Mouse (Mus musculus) megakaryocyte, embryonic 14.5 days (primary cell): ENCODE measurements around the gene Cluh. TPM values are rescaled to one million over a fixed set of nuclear protein-coding genes. Genes with fewer than 3 reads are reported as not detected.

Experiments used
- H3K27me3 ChIP-seq: replicated peaks from 2 replicates; pipeline ENCODE3; 2012; ENCODE audit warnings: inconsistent platforms
- H3K36me3 ChIP-seq: replicated peaks from 2 replicates; pipeline ENCODE3; 2012; ENCODE audit warnings: low read length, inconsistent platforms, mixed read lengths
- H3K4me1 ChIP-seq: 2 replicates; pipeline ENCODE4 v1.6.1; 2012; ENCODE audit warnings: inconsistent platforms
- H3K4me3 ChIP-seq: replicated peaks from 2 replicates; pipeline ENCODE3; 2012; ENCODE audit warnings: moderate library complexity, mild to moderate bottlenecking, inconsistent platforms
- H3K9me3 ChIP-seq: 2 replicates; pipeline ENCODE4 v1.6.1; 2012; ENCODE audit warnings: inconsistent platforms
- FLI1 ChIP-seq: IDR thresholded peaks from 2 replicates; pipeline ENCODE4 v1.6.1; 2012; ENCODE audit warnings: low read length, inconsistent platforms, mixed read lengths
- GATA1 ChIP-seq: IDR thresholded peaks from 3 replicates; pipeline ENCODE4 v1.6.1; 2012; ENCODE audit warnings: mixed read lengths, low read length, inconsistent platforms, borderline replicate concordance
- polyA plus RNA-seq: library from polyadenylated mRNA; stranded (reverse); fragments of >175 nt; gene quantifications from 2 replicates; pipeline ENCODE4 v1.2.3, GENCODE M21; 2012; ENCODE audit warnings: low replicate concordance; ENCODE audit not compliant: insufficient read depth

Cluh gene
- polyA plus RNA-seq, 1 experiment = 8.3 TPM

DNA sequence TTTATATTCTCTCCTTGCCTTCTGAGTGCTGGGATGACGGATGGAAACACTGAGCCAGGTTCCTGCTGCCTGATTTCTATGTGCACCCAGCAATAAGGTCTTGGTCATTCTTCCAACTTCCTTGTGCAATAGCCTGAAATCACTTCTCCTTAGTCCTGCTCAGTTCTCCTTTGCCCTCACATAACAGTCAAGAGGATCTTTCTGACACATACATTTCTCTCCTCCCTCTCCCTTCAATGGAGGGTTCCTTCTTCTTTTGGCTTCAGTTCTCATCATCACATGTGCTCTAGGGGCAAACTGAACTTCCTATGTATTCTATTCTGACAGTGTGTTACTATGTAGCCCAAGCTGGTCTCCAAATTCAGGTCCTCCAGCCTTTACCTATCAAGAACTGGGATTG lies 1.3 kb upstream of the Cluh start:
- Histone ChIP-seq H3K4me3 (peak overlapping the region; percentile 23), H3K27me3 (peaks cover 2% of the 10 kb centered on the region), H3K36me3 (peaks cover 11% of the 10 kb centered on the region), H3K4me1 (peaks cover 52% of the 10 kb centered on the region), H3K9me3 (no peaks in the 10 kb centered on the region)
- TF ChIP-seq GATA1 = no peak
- TF ChIP-seq FLI1 = no peak

DNA sequence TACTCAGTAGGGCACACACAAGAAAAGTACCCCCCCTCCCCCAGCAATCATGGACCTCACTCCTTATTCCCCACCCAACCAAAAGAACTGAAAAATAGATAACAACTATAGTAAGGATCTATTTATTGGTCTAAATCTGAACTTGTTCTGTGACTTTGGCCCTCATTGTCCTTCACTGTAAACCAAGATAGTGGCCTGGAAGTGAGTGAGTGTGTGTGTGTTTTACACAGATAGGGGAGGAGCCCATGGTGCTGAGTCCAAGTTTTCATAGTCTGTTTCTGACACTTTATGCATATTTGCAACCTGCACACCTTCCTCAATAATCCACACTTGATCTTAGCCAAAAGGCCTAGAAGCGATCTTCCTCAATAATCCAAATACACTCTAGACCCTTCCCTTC lies 619 bp upstream of the Cluh start:
- Histone ChIP-seq H3K36me3 (peaks cover 18% of the 10 kb centered on the region), H3K27me3 (peaks cover 2% of the 10 kb centered on the region), H3K4me3 (peak overlapping the region; percentile 97), H3K9me3 (no peaks in the 10 kb centered on the region), H3K4me1 (peaks cover 59% of the 10 kb centered on the region)
- TF ChIP-seq GATA1 (no peak), FLI1 (no peak)

DNA sequence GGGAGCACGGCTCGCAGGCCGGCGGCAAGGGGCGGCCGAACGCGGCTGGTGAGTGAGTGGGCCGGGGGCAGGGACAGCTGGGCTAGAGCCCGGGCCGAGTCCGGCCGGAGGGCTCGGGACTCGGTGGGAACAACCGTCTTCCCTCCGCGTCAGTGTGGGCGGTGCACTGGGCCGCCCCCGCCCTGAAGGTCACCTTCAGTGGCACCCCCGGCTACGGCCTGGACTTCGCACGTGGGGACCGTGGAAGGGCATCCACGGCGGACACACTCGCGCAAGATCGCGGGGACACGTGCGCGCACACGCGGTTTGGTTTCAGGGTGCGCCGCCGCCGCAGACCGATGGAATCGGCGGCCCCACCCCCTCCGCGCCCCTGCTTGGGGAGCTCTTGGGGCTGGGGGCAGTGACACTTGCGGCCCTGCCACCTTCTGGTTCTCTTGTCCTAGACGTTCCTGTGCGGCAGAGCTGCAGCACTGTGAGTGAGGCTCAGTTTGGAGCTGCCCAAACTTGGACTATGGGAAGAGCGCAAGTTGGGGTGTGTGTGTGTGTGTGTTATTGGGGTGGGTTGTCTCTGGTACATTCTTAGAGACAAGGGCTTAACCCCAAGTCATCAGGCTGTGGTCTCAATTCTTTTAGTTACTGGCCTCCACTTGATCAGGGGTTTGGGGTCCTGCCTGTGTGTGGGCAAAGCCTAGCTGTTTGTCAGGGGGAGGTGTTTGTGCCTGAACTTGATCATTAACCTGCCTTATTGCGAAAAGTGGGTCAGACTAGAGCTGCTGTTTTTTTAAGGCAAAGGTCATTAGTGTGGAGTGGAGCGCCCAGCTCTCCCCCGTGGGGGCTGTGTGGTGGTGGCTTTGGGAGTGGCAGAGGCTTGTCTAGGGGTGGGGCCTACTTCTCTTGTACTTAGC lies 604 bp downstream of the Cluh start:
- H3K4me3 ChIP-seq = peak overlapping the region; percentile 97
- H3K4me1 ChIP-seq = peaks cover 67% of the 10 kb centered on the region
- H3K27me3 ChIP-seq = no peaks in the 10 kb centered on the region
- peaks cover 28% of the 10 kb centered on the region for H3K36me3 ChIP-seq
- TF ChIP-seq GATA1 = no peak
- no peaks in the 10 kb centered on the region for H3K9me3 ChIP-seq

DNA sequence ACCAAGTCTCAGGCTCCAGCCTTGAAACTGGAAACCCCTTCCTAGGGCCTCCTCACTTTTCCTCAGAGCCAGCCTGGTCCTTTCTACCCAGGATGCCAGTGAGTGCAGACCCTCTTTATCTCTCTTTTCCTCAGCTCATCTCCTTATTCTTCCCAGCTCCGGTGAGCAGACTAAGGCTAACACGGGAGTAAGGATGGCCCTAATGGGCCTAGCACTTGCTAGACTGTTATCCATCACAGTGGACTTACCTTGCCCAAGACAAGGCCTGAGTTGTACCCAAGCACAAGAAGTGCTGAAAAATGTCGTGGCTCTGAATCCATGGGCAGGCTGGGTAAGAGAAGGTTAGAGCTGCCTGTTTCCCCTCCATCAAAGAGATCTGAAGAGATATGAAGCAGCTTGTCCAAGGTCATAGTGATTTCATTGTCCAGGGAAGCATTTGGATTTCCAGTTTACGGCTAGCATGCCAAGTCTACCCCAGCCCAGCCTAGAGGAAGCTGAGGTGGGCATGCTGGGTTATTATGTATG lies 1.3 kb downstream of the Cluh start:
- Histone ChIP-seq H3K9me3 (no peaks in the 10 kb centered on the region), H3K36me3 (peaks cover 30% of the 10 kb centered on the region), H3K4me3 (peak overlapping the region; percentile 97), H3K27me3 (no peaks in the 10 kb centered on the region), H3K4me1 (peaks cover 75% of the 10 kb centered on the region)
- no peak for TF ChIP-seq FLI1
- TF ChIP-seq GATA1 = no peak

- H3K27me3 ChIP-seq = no peaks in the 10 kb centered on the region
- H3K36me3 ChIP-seq = peaks cover 52% of the 10 kb centered on the region
- H3K9me3 ChIP-seq = 0 out of 2 replicates have a peak, but pooled peaks cover 2% of the 10 kb centered on the region
- peaks cover 84% of the 10 kb centered on the region for H3K4me1 ChIP-seq
- no peak overlapping the region for H3K4me3 ChIP-seq
- TF ChIP-seq FLI1 (no peak), GATA1 (no peak)
Measured at GRCm38 (mm10) chr11:74652791-74653191, 3.5 kb downstream of the Cluh start.

GRCm38 (mm10) chr11:74653385-74653784 lies 4.1 kb downstream of the Cluh start:
- peaks cover 58% of the 10 kb centered on the region for H3K36me3 ChIP-seq
- TF ChIP-seq FLI1 = no peak
- no peak for TF ChIP-seq GATA1

GRCm38 (mm10) chr11:74655941-74656340 lies 6.6 kb downstream of the Cluh start:
- Histone ChIP-seq H3K36me3 (peaks cover 83% of the 10 kb centered on the region), H3K9me3 (peaks cover 5% of the 10 kb centered on the region; the same call in 1 of the 2 replicates), H3K27me3 (no peaks in the 10 kb centered on the region), H3K4me1 (peaks cover 58% of the 10 kb centered on the region), H3K4me3 (peak overlapping the region; percentile 44)
- TF ChIP-seq FLI1 = no peak
- TF ChIP-seq GATA1 = no peak

More at GRCm38 (mm10) chr11:74653385-74653784, 4.1 kb downstream of the Cluh start:
- Histone ChIP-seq H3K4me3 (no peak overlapping the region), H3K9me3 (peaks cover 5% of the 10 kb centered on the region; the same call in 1 of the 2 replicates), H3K27me3 (no peaks in the 10 kb centered on the region), H3K4me1 (peaks cover 78% of the 10 kb centered on the region)

DNA sequence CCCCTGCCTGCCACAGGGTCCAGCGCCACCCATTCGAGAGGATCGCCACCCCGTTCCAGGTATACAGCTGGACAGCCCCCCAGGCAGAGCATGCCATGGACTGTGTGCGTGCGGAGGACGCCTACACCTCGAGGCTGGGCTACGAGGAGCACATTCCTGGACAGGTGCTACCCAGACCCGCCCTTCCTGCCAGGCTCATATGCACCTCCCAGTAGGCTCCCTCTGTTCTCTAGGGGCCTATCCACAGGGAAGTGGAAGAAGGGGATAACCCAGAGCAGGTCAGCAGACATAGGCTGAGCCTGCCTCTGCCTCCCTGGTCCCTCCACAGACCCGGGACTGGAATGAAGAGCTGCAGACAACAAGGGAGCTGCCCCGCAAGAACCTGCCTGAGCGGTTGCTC lies 11.0 kb downstream of the Cluh start:
- H3K9me3 ChIP-seq = peaks cover 5% of the 10 kb centered on the region; the same call in 1 of the 2 replicates
- peaks cover 56% of the 10 kb centered on the region for H3K4me1 ChIP-seq
- no peaks in the 10 kb centered on the region for H3K27me3 ChIP-seq
- no peak for TF ChIP-seq FLI1
- no peak for TF ChIP-seq GATA1
- no peak overlapping the region for H3K4me3 ChIP-seq
- peaks cover 97% of the 10 kb centered on the region for H3K36me3 ChIP-seq

- Histone ChIP-seq H3K4me3 (peak overlapping the region; percentile 50), H3K36me3 (peaks cover 100% of the 10 kb centered on the region), H3K4me1 (peaks cover 51% of the 10 kb centered on the region), H3K27me3 (no peaks in the 10 kb centered on the region), H3K9me3 (peaks cover 5% of the 10 kb centered on the region; the same call in 1 of the 2 replicates)
- no peak for TF ChIP-seq GATA1
- no peak for TF ChIP-seq FLI1
Measured at GRCm38 (mm10) chr11:74661641-74662040, 12.3 kb downstream of the Cluh start.

DNA sequence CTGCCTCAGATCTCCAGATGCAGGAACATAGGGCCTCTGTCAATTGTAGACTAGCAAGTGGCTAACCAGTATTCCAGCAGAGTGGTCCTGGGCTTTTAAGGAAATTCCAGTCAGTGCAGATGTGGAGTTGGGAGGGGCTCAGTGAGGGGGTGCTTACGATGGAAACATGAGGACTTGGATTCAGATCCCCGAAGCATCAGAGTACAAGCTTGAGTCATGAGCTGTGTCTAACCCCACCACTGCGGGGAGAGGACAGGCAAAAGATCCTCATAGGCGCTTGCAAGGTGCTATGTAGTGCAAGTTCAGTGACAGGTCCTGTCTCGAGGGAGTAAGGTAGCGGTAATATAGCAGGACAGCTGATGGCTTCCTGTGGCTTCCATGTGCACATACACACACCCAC lies 12.9 kb downstream of the Cluh start:
- Histone ChIP-seq H3K4me3 (no peak overlapping the region), H3K4me1 (peaks cover 50% of the 10 kb centered on the region), H3K27me3 (no peaks in the 10 kb centered on the region), H3K9me3 (peaks cover 5% of the 10 kb centered on the region; the same call in 1 of the 2 replicates), H3K36me3 (peaks cover 100% of the 10 kb centered on the region)
- TF ChIP-seq FLI1 = no peak
- no peak for TF ChIP-seq GATA1
